13 mouse cellular contexts compared by ENCODE assay signal in genomic region chr9:3000445-3000972, GRCm38 (mm10). TPM values are rescaled to one million over a fixed set of nuclear protein-coding genes. Genes with fewer than 3 reads are reported as not detected.
A peak's percentile ranks its signal among the peaks of the same experiment; 100 is the strongest.
DNase-seq lines count a peak whose midpoint lies in the region; ATAC-seq and TF ChIP-seq lines count a peak whose summit lies in the region.
"Not testable (repeated sequence)": the region's sequence is repeated elsewhere in the genome, so short reads cannot be mapped to it uniquely, and the experiment has no call there.
"Had no signal": no experiment of that assay in that cellular context is flagged by ENCODE, and none has a peak within 500 bp of the region (broad histone marks: within the 10 kb centered on the region; RNA-seq: fewer than 3 reads in every experiment).

Gene Gm10722 (plus strand): TSS chr9:3000922.

- not testable (repeated sequence) for H3K4me2 ChIP-seq in limb, embryonic 14.5 days (replicated peaks; ENCODE audit: low read depth, low read length, severe bottlenecking); stomach, postnatal 0 days (replicated peaks; ENCODE audit: low read depth)

- not testable (repeated sequence) for H3K9me3 ChIP-seq in limb, embryonic 14.5 days (ENCODE audit: control insufficient read depth, low read length); stomach, postnatal 0 days (ENCODE audit: control insufficient read depth, low read length)

- TF ChIP-seq EP300 in stomach, postnatal 0 days (optimal IDR thresholded peaks at IDR 0.05) = not testable (repeated sequence)

- 68% methylated on average over 12 of the region's 12 CpGs for WGBS in bone marrow, adult 2 months
- WGBS in limb, embryonic 14.5 days = 66% methylated on average over 12 of the region's 12 CpGs
- WGBS in stomach, postnatal 0 days = 68% methylated on average over 12 of the region's 12 CpGs

- not testable (repeated sequence) for TF ChIP-seq POLR2A in bone marrow, adult 2 months (IDR thresholded peaks at IDR 0.05; ENCODE audit: borderline replicate concordance, control insufficient read depth, low read depth, low read length); limb, embryonic 14.5 days (IDR thresholded peaks at IDR 0.05; ENCODE audit: borderline replicate concordance, extremely low read depth, insufficient read depth, insufficient read length)

- peak; percentile 42 for DNase-seq in CD4-positive helper T cell, adult 2 months (ENCODE audit: low read depth, low spot score)
- peak; percentile 27 for DNase-seq in embryo, embryonic 11.5 days (ENCODE audit: low read depth, low spot score)
- DNase-seq in gastrocnemius, adult 8-10 months (ENCODE audit: low spot score in 2 of 2) = peak; percentile 16 to 31
- DNase-seq in kidney, adult 11 months = peak; percentile 12
- DNase-seq in limb, embryonic 14.5 days (ENCODE audit: low spot score) = peak; percentile 28
- DNase-seq in natural killer cell, adult 2 months (ENCODE audit: low spot score in 2 of 2) = peak; percentile 34 to 40
- DNase-seq in stomach, postnatal 0 days (ENCODE audit: low spot score) = peak; percentile 12

- not testable (repeated sequence) for H3K9ac ChIP-seq in limb, embryonic 14.5 days (ENCODE audit: low read depth, low read length, severe bottlenecking); stomach, postnatal 0 days (ENCODE audit: low read length)

- not testable (repeated sequence) for H3K27ac ChIP-seq in bone marrow, adult 2 months (ENCODE audit: control insufficient read depth, insufficient read depth, low read depth, low read length, poor library complexity); limb, embryonic 14.5 days (replicated peaks; ENCODE audit: low read depth, low read length); stomach, postnatal 0 days (replicated peaks)

- not testable (repeated sequence) for H3K27me3 ChIP-seq in limb, embryonic 14.5 days (ENCODE audit: control insufficient read depth, insufficient read depth, low read length); stomach, postnatal 0 days (ENCODE audit: control insufficient read depth, insufficient read depth, low read length)

- not testable (repeated sequence) for H3K4me1 ChIP-seq in bone marrow, adult 2 months (ENCODE audit: control insufficient read depth, insufficient read depth, low read length); limb, embryonic 14.5 days (ENCODE audit: control insufficient read depth, insufficient read depth, low read length); stomach, postnatal 0 days (replicated peaks; ENCODE audit: control insufficient read depth, insufficient read depth)

- not testable (repeated sequence) for TF ChIP-seq CTCF in bone marrow, adult 2 months (IDR thresholded peaks at IDR 0.05; ENCODE audit: control insufficient read depth, insufficient read depth, low read length); stomach, postnatal 0 days (IDR thresholded peaks at IDR 0.05; ENCODE audit: low read depth)

- H3K4me3 ChIP-seq in bone marrow, adult 2 months (replicated peaks; ENCODE audit: control insufficient read depth, low read depth, low read length); limb, embryonic 14.5 days (replicated peaks; ENCODE audit: low read length); stomach, postnatal 0 days (ENCODE audit: low read depth, low read length): not testable (repeated sequence)

- not testable (repeated sequence) for H3K36me3 ChIP-seq in limb, embryonic 14.5 days (ENCODE audit: control insufficient read depth, insufficient read depth, low read length); stomach, postnatal 0 days (ENCODE audit: control insufficient read depth, insufficient read depth, low read length)

- not testable (repeated sequence) for ATAC-seq in limb, embryonic 14.5 days (ENCODE audit: low FRiP score, low read depth); stomach, postnatal 0 days (ENCODE audit: low FRiP score, low TSS enrichment)

RNA-seq across cellular contexts. Expression of gene Gm10722, which starts in this region (rescaled TPM):
- polyA plus RNA-seq in bone marrow, adult 2 months (2011; ENCODE audit: insufficient read depth, insufficient read length, low replicate concordance, missing spikeins) = 8.7 and 13.6 TPM in 2 replicates
- total RNA-seq in gastrocnemius, adult 8-10 months (2022) = not detected
- polyA plus RNA-seq in limb, embryonic 14.5 days (2012; rRNA removed) = not detected in 2 replicates
- polyA plus RNA-seq in limb, embryonic 14.5 days (2014; fragmentation: Nextera tagmentation; extraction: Ambion mirVana) = not detected in 2 replicates
- 2.9 TPM in 1 of 2 replicates, not detected in the other for polyA plus RNA-seq in stomach, postnatal 0 days (2015; fragmentation: Nextera tagmentation; extraction: Ambion mirVana)
- total RNA-seq: granulocyte monocyte progenitor cell, adult 5-6 weeks had no signal
- polyA plus RNA-seq: hindbrain, embryonic 15.5 days; liver, embryonic 15.5 days; midbrain, embryonic 12.5 days; testis, adult 2 months had no signal

Comparison
In these comparisons a context has a peak if more than half of its experiments do, and no peak if none do; other contexts are left out.
1. Peak in DNase-seq in gastrocnemius, adult 8-10 months; RNA of the gene not detected or under 1 TPM.
2. Peak in DNase-seq in limb, embryonic 14.5 days; RNA of the gene not detected or under 1 TPM.